Mouse (Mus musculus): Measurements from ENCODE around the gene Zfp85.

DNA sequence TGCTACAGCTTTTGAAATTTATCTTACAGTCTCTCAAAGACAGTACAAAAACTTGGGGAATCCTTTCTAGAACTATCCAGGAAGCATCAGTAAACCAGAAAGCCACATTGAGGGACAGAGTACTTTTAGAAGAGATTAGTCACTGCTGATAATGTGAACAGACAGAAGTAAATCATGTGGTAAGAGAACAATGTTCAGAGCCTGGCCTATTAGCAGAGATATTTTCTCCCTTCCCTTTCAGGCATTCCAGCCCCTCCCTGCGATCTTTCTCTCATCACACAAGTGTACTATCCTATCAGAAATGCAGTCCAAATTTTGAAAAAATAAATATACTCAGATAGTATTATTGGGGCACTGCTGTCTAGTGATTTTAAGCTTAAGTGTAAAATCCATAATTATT lies 26.9 kb downstream of the Zfp85 start:
- TF ChIP-seq EP300 (IDR thresholded peaks at IDR 0.05) = no peak
- TF ChIP-seq CTCF (IDR thresholded peaks at IDR 0.05) = no peak

Measured in lung, postnatal 0 days (tissue).